Mouse (Mus musculus) ES-E14 (cell line): Measurements from ENCODE around the gene Efr3b. TPM values are rescaled to one million over a fixed set of nuclear protein-coding genes. Genes with fewer than 3 reads are reported as not detected.

ENCODE experiments used
- DNase-seq: peaks from one replicate; pipeline ENCODE4 v3.0.0-alpha.2; 2013; ENCODE audit warnings: low read depth, low spot score
- H3K27ac ChIP-seq: 2 replicates; pipeline ENCODE4 v1.5.1; 2012; ENCODE audit warnings: low read depth, mild to moderate bottlenecking, low read length, moderate library complexity, mixed read lengths; ENCODE audit not compliant: poor library complexity, insufficient read depth, severe bottlenecking
- H3K36me3 ChIP-seq: 2 replicates; pipeline ENCODE4 v1.6.1; 2012; ENCODE audit warnings: mild to moderate bottlenecking, low read length, moderate library complexity, mixed read lengths; ENCODE audit not compliant: control insufficient read depth, poor library complexity, insufficient read depth, severe bottlenecking
- H3K4me1 ChIP-seq, 2 experiments: fragments of 150-350 bp in 1 of 2; sonication (generic) in 1 of 2; 2 replicates each; pipeline ENCODE4 v1.6.1; 2012; ENCODE audit warnings: low read length in 2 of 2, mild to moderate bottlenecking in 1 of 2, mixed read lengths in 1 of 2; ENCODE audit not compliant: control insufficient read depth in 2 of 2, insufficient read depth in 2 of 2, poor library complexity in 1 of 2
- H3K4me3 ChIP-seq, 2 experiments: fragments of 150-350 bp in 1 of 2; sonication (generic) in 1 of 2; 2 replicates each; pipeline ENCODE4 v1.5.1; 2012; ENCODE audit warnings: low read length in 2 of 2, low read depth in 1 of 2, mild to moderate bottlenecking in 1 of 2, mixed read lengths in 1 of 2; ENCODE audit not compliant: insufficient read depth in 1 of 2, poor library complexity in 1 of 2, severe bottlenecking in 1 of 2
- H3K9ac ChIP-seq: 2 replicates; pipeline ENCODE4 v1.6.1; 2012; ENCODE audit warnings: low read depth, mild to moderate bottlenecking, low read length, mixed read lengths; ENCODE audit not compliant: poor library complexity, insufficient read depth, severe bottlenecking
- H3K9me3 ChIP-seq: fragments of 150-350 bp; sonication (generic); 2 replicates; pipeline ENCODE4 v1.6.1; 2012; ENCODE audit warnings: low read depth, mild to moderate bottlenecking, low read length; ENCODE audit not compliant: control insufficient read depth, insufficient read depth
- CHD2 ChIP-seq: IDR thresholded peaks from 2 replicates; pipeline ENCODE4 v1.6.1; 2014; ENCODE audit warnings: mild to moderate bottlenecking, low read depth, low read length, inconsistent platforms
- HCFC1 ChIP-seq: IDR thresholded peaks from 2 replicates; pipeline ENCODE4 v1.6.1; 2012; ENCODE audit warnings: low read length, inconsistent platforms, borderline replicate concordance; ENCODE audit not compliant: insufficient read depth
- MAFK ChIP-seq: IDR thresholded peaks from 2 replicates; pipeline ENCODE4 v1.6.1; 2014; ENCODE audit warnings: mild to moderate bottlenecking, low read depth, low read length, inconsistent platforms; ENCODE audit not compliant: insufficient read depth
- ZC3H11A ChIP-seq: IDR thresholded peaks from 2 replicates; pipeline ENCODE4 v1.6.1; 2012; ENCODE audit warnings: low read depth, mild to moderate bottlenecking, inconsistent platforms, low read length, borderline replicate concordance
- ZNF384 ChIP-seq: IDR thresholded peaks from 2 replicates; pipeline ENCODE4 v1.6.1; 2012; ENCODE audit warnings: low read depth, low read length, inconsistent platforms
- in situ Hi-C, 2 experiments: fragments of 600-800 bp; cut with MboI; formaldehyde crosslinking; loops; one replicate each; pipeline ENCODE4 v1.15.1; 2025; ENCODE audit warnings: low sequenced_read_pairs in 2 of 2, inconsistent platforms in 1 of 2; ENCODE audit not compliant: unreplicated experiment in 2 of 2
- total RNA-seq: library from RNA; depleted of rRNA; stranded (reverse); fragments of 300-350 nt; gene quantifications from 2 replicates; pipeline ENCODE4 v1.2.3, GENCODE M21; 2012; rRNA removed

Efr3b gene
- 3.5 and 5.1 TPM in 2 replicates for total RNA-seq

- Histone ChIP-seq H3K36me3 (no peaks in the 10 kb centered on the region), H3K27ac (no peak within 1 kb of the TSS), H3K4me1 (peaks cover 0 to 8% of the 10 kb centered on the region in 2 experiments; a peak in 1 of 4 replicates), H3K4me3 (peak within 1 kb of the TSS; percentile 81 to 95), H3K9ac (peak within 1 kb of the TSS; percentile 74), H3K9me3 (no peaks in the 10 kb centered on the region)
- in situ Hi-C loops: no loop called here
- TF ChIP-seq HCFC1: no peak
- TF ChIP-seq ZC3H11A: no peak
- no peak for TF ChIP-seq MAFK
- TF ChIP-seq CHD2: no peak
- peak; percentile 81 for DNase-seq
Observed at GRCm38 (mm10) chr12:4038061-4039041, at the start of gene Efr3b. Efr3b (minus strand) TSS chr12:4038915.

GRCm38 (mm10) chr12:4083441-4083840, 44.7 kb upstream of the Efr3b start:
- in situ Hi-C loops: no loop called here
- peak overlapping the region in 1 of 2 experiments; percentile 86; a peak in 2 of 4 replicates for H3K4me3 ChIP-seq

GRCm38 (mm10) chr12:4082132-4083001, 43.7 kb upstream of the Efr3b start, which contains the start of gene Dnajc27:
Dnajc27 (plus strand) TSS chr12:4082583.
- TF ChIP-seq MAFK (0 out of 2 replicates have a peak, but pooled peaks have one; percentile 12), CHD2 (peak; percentile 95), ZNF384 (no peak), HCFC1 (peak; percentile 66; the same call in 1 of the 2 replicates)
- Histone ChIP-seq H3K4me3 (peak within 1 kb of the TSS; percentile 86 to 87), H3K36me3 (peaks cover 11% of the 10 kb centered on the region; the same call in 1 of the 2 replicates), H3K27ac (peak within 1 kb of the TSS; percentile 88), H3K9ac (peak within 1 kb of the TSS; percentile 95), H3K9me3 (no peaks in the 10 kb centered on the region), H3K4me1 (peaks cover 0 to 7% of the 10 kb centered on the region in 2 experiments; a peak in 1 of 4 replicates)
- in situ Hi-C loops: no loop called here
- peak; percentile 97 for DNase-seq

More at GRCm38 (mm10) chr12:4083441-4083840, 44.7 kb upstream of the Efr3b start:
- H3K36me3 ChIP-seq: peaks cover 16% of the 10 kb centered on the region
- H3K9ac ChIP-seq: no peak overlapping the region
- no peaks in the 10 kb centered on the region for H3K9me3 ChIP-seq
- no peak for TF ChIP-seq HCFC1
- no peak for TF ChIP-seq ZNF384
- no peak for TF ChIP-seq CHD2
- TF ChIP-seq MAFK: no peak
- no peak for TF ChIP-seq ZC3H11A
- DNase-seq: no peak
- H3K4me1 ChIP-seq: peaks cover 0 to 7% of the 10 kb centered on the region in 2 experiments; a peak in 1 of 4 replicates
- no peak overlapping the region for H3K27ac ChIP-seq

- Histone ChIP-seq H3K9ac (no peak overlapping the region), H3K9me3 (no peaks in the 10 kb centered on the region), H3K36me3 (peaks cover 3% of the 10 kb centered on the region; the same call in 1 of the 2 replicates), H3K27ac (no peak overlapping the region), H3K4me3 (no peak overlapping the region), H3K4me1 (peaks cover 0 to 7% of the 10 kb centered on the region in 2 experiments; a peak in 1 of 4 replicates)
- DNase-seq: peak; percentile 61
- TF ChIP-seq ZC3H11A (peak; percentile 98), MAFK (no peak), ZNF384 (no peak), CHD2 (no peak)
- in situ Hi-C loops: no loop called here
Observed at GRCm38 (mm10) chr12:4080311-4080710, 41.6 kb upstream of the Efr3b start.
